ENCODE assay signal across 12 mouse cellular contexts in genomic region chr17:69303579-69304274, GRCm38 (mm10).
DNase-seq lines count a peak whose midpoint lies in the region; ATAC-seq and TF ChIP-seq lines count a peak whose summit lies in the region.
"Had no signal": no experiment of that assay in that cellular context is flagged by ENCODE, and none has a peak within 500 bp of the region (broad histone marks: within the 10 kb centered on the region; RNA-seq: fewer than 3 reads in every experiment).

No protein-coding gene starts in this region.

- no peak overlapping the region for H3K4me3 ChIP-seq in hindbrain, postnatal 0 days (ENCODE audit: low read length)
- H3K4me3 ChIP-seq: embryonic facial prominence, embryonic 15.5 days had no signal

- H3K27ac ChIP-seq in hindbrain, postnatal 0 days = no peak overlapping the region
- H3K27ac ChIP-seq: embryonic facial prominence, embryonic 15.5 days had no signal

- TF ChIP-seq CTCF in hindbrain, postnatal 0 days (IDR thresholded peaks at IDR 0.05; ENCODE audit: low read depth) = no peak

- WGBS in hindbrain, postnatal 0 days = 54% methylated on average over 11 of the region's 11 CpGs

- H3K4me2 ChIP-seq in hindbrain, postnatal 0 days (ENCODE audit: low read depth, low read length) = no peak overlapping the region
- H3K4me2 ChIP-seq: embryonic facial prominence, embryonic 15.5 days had no signal

- DNase-seq in cerebellum, postnatal 10 days = peak; percentile 40 to 53
- no peak for DNase-seq in cerebellum, postnatal 36 days
- DNase-seq in right cerebral cortex, postnatal 4 days = peak; percentile 11
- DNase-seq in right cerebral cortex, postnatal 14 days = no peak
- peak; percentile 48 for DNase-seq in hindbrain, postnatal 0 days (ENCODE audit: low spot score)
- DNase-seq in spleen, postnatal 4 days (ENCODE audit: low spot score in 2 of 2) = no peak
- no peak for DNase-seq in adrenal gland, adult 18-20 months (ENCODE audit: low spot score in 2 of 2)
- DNase-seq in gastrocnemius, postnatal 4 days (ENCODE audit: low spot score in 2 of 2) = no peak
- DNase-seq: gastrocnemius, postnatal 36 days; lung, adult 2 months had no signal

- no peaks in the 10 kb centered on the region for H3K4me1 ChIP-seq in hindbrain, postnatal 0 days (ENCODE audit: insufficient read depth, low read length)

- no peaks in the 10 kb centered on the region for H3K9me3 ChIP-seq in hindbrain, postnatal 0 days (ENCODE audit: low read length)
- H3K9me3 ChIP-seq: embryonic facial prominence, embryonic 15.5 days had no signal

- H3K9ac ChIP-seq in hindbrain, postnatal 0 days (replicated peaks; ENCODE audit: low read length) = no peak overlapping the region
- H3K9ac ChIP-seq: embryonic facial prominence, embryonic 15.5 days had no signal

- H3K27me3 ChIP-seq in hindbrain, postnatal 0 days (ENCODE audit: insufficient read depth, low read length) = no peaks in the 10 kb centered on the region
- H3K27me3 ChIP-seq: embryonic facial prominence, embryonic 15.5 days had no signal

- ATAC-seq in hindbrain, postnatal 0 days = peak; percentile 74

- no peaks in the 10 kb centered on the region for H3K36me3 ChIP-seq in hindbrain, postnatal 0 days (ENCODE audit: insufficient read depth, low read length)
- H3K36me3 ChIP-seq: embryonic facial prominence, embryonic 15.5 days; G1E had no signal

Comparison
In these comparisons a context has a peak if more than half of its experiments do, and no peak if none do; other contexts are left out.
1. DNase-seq: peak in cerebellum, postnatal 10 days (2 of 2), right cerebral cortex, postnatal 4 days (single experiment) and hindbrain, postnatal 0 days (single experiment); none in cerebellum, postnatal 36 days (0 of 2), right cerebral cortex, postnatal 14 days (single experiment), spleen, postnatal 4 days (0 of 2), adrenal gland, adult 18-20 months (0 of 2) and gastrocnemius, postnatal 4 days (0 of 2).